Mouse (Mus musculus): ENCODE results near the gene Dclk2.

GRCm38 (mm10) chr3:86897066-86897465 lies 23.6 kb downstream of the Dclk2 start:
- no peak for TF ChIP-seq CTCF (IDR thresholded peaks at IDR 0.05; ENCODE audit: borderline replicate concordance, extremely low read depth, insufficient read depth, insufficient read length)
- no peak for TF ChIP-seq POLR2A (IDR thresholded peaks at IDR 0.05; ENCODE audit: borderline replicate concordance, extremely low read depth, insufficient read depth, insufficient read length, poor library complexity, severe bottlenecking)

All from brain, embryonic 14.5 days (tissue).